Mouse (Mus musculus): ENCODE results near the gene Golga7b. TPM values are rescaled to one million over a fixed set of nuclear protein-coding genes. Genes with fewer than 3 reads are reported as not detected.

Golga7b gene
- polyA plus RNA-seq, 1 experiment, result not detected

DNA sequence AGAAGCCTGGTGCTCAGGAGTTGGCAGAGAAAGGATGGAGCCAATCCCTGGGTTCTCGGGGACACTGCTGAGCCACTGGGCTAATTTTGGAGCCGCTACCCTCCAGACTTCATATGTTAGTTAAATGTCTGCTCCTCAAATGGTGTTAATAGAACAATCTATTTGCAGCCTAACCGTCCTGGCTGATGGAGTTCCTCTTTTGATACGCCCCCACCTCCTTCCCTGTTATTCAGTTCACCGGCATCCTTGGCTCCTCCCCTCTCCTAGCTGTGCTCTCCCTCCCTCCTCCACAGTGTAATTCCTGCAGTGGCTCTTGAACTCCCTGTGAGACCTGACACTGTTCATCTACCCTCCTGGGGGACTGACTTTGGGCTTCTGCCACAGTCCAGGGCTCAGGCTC is 748 bp upstream of the Golga7b start:
- Histone ChIP-seq H3K27ac (ENCODE audit: insufficient read depth, low read depth, low read length) (no peak overlapping the region), H3K4me3 (ENCODE audit: insufficient read depth, low read length) (no peak overlapping the region), H3K4me1 (ENCODE audit: control insufficient read depth, insufficient read depth, low read length) (no peaks in the 10 kb centered on the region)
- TF ChIP-seq POLR2A (IDR thresholded peaks at IDR 0.05; ENCODE audit: borderline replicate concordance, low read depth, low read length), result no peak
- no peak for TF ChIP-seq CTCF (IDR thresholded peaks at IDR 0.05; ENCODE audit: low read depth, low read length)

DNA sequence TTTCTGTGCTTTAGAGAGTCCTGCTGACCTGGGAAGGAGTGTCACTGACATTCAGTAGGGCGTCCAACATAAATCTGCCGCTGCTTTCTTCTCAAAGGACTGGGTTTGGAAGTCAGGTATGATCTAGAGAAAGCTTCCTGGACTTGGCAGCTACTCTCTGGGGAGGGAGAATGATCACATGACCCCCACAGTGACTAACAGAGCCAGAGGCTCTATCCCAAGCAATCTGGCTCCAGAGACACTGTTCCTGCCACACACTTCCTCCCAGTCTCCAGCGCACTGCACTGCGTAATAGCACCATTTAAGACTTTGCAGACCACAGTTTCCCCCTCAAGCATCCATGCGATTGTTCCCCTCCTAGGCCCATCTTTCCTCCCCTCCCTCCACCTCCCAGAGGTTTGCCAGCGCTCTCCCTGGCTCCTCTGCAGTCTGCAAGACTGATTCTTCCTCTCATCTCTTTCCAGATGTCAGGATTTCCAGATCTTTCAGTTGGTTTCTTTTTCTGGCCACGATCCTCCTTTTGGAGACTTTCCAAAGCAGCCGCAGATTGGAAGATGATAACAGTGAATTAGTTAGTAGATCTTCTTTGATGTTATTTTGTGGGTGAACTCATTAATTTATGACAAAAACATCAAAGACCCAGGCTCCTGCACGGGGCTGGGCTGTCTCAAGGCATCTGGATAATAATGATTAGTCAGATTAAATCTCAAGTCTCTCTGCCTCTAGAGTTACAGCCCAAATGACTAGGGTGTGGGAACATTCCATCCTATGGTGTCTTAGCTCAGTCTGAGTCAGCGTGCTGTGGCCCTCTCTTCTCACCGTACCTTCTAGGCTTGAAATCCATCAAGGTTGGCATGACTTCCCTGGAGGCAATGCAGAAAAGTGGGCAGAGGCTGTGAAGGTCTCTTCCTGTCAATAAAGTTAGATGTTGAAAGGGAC is 2.9 kb downstream of the Golga7b start:
- TF ChIP-seq POLR2A (IDR thresholded peaks at IDR 0.05; ENCODE audit: borderline replicate concordance, low read depth, low read length) (no peak), CTCF (IDR thresholded peaks at IDR 0.05; ENCODE audit: low read depth, low read length) (no peak)

DNA sequence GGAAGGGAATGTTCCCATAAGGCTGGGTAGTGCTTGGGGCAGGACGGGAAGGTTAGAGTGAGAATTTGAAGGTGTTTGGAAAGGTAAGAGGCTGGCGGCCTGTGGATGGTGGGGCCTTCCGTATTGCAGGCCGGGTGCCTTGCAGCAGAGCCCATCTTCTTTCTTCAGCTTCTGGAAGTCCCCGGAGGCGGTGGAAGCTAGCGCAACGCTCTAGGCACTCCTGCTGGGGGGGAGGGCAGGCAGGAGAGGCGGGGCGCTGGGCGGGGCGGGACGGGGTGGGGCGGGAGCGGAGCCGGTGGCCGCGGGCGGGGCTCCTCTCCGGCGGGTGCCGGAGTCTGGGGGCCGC is 8.0 kb downstream of the Golga7b start:
- H3K4me3 ChIP-seq (ENCODE audit: insufficient read depth, low read length), result no peak overlapping the region
- TF ChIP-seq POLR2A (IDR thresholded peaks at IDR 0.05; ENCODE audit: borderline replicate concordance, low read depth, low read length), result no peak
- no peak for TF ChIP-seq CTCF (IDR thresholded peaks at IDR 0.05; ENCODE audit: low read depth, low read length)
- no peak overlapping the region for H3K27ac ChIP-seq (ENCODE audit: insufficient read depth, low read depth, low read length)
- H3K4me1 ChIP-seq (ENCODE audit: control insufficient read depth, insufficient read depth, low read length), result peaks cover 4% of the 10 kb centered on the region; the same call in 1 of the 2 replicates

More for the DNA sequence above, 2.9 kb downstream of the Golga7b start:
- H3K27ac ChIP-seq (ENCODE audit: insufficient read depth, low read depth, low read length), result no peak overlapping the region
- H3K4me1 ChIP-seq (ENCODE audit: control insufficient read depth, insufficient read depth, low read length), result no peaks in the 10 kb centered on the region
- H3K4me3 ChIP-seq (ENCODE audit: insufficient read depth, low read length), result no peak overlapping the region

DNA sequence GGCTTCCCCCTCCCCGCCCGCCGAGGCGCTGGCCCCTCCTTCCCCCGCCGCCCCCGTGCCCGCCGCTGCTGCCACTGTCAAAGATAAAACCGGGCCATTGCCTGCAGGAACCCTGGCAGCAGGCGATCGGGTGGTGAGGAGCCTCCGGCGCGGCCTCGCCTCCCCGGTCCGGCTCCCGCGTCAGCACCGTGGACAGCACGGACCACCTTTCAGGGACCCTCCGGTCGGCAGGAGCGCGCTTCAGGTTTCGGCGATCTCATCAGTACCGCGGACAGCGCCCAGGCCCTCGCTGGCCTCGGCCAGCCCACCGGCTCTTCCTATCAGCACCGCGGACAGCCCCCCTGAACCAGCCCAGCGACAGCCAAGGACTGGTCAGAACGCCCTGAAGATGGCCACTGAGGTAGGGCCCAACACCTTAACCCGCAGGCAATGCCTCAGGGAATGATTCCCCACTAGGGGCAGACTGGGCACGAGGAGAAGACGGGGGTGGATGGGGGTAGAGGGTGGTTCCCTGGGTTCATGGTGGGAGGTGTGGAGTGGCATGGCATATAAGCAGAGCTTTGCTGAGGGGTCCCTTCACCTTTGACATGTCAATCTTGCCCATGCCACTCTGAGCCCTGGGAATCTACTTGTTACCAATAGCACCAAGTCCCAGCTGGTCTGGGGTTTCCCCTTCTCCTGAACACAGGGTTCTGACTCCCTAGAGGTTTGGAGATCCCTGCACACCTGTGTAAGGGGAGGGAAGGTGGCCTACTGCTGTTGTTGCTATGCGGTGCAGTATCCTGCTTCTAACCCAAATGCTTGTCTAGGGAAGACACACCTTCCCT is 8.6 kb downstream of the Golga7b start:
- Histone ChIP-seq H3K4me3 (ENCODE audit: insufficient read depth, low read length) (no peak overlapping the region), H3K27ac (ENCODE audit: insufficient read depth, low read depth, low read length) (no peak overlapping the region), H3K4me1 (ENCODE audit: control insufficient read depth, insufficient read depth, low read length) (peaks cover 4% of the 10 kb centered on the region; the same call in 1 of the 2 replicates)
- TF ChIP-seq POLR2A (IDR thresholded peaks at IDR 0.05; ENCODE audit: borderline replicate concordance, low read depth, low read length) (no peak), CTCF (IDR thresholded peaks at IDR 0.05; ENCODE audit: low read depth, low read length) (no peak)

DNA sequence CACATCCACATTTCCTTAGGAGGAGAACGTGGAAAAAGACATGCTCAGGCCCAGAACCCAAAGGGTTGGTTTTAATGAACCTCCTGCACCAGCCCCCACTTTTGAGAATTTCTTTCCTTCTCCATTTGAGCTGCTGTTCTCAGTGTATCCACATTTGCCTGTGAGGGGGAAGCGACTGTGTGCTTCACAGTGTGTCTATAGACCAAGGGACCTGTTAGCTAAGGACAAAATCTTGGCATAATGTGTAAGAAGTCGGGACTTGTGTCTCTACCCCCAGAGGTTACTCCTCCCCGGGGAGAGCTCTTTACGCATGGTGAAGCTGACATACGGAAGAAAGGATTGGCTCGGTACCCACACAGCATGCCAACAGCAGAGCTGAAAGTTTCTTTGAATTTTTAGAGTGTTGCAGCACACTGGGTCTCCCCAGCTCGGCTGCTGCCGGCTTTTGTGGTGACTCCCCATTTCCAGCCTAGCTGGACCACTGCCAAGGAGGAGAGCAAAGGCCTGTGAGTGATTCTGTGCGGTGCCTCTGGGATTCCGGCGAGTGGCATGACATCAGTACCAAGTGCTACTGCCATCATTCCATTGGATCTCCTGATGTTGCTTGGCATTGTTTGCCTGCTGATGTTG is 9.4 kb downstream of the Golga7b start:
- Histone ChIP-seq H3K27ac (ENCODE audit: insufficient read depth, low read depth, low read length) (no peak overlapping the region), H3K4me3 (ENCODE audit: insufficient read depth, low read length) (no peak overlapping the region), H3K4me1 (ENCODE audit: control insufficient read depth, insufficient read depth, low read length) (peaks cover 4% of the 10 kb centered on the region; the same call in 1 of the 2 replicates)
- no peak for TF ChIP-seq POLR2A (IDR thresholded peaks at IDR 0.05; ENCODE audit: borderline replicate concordance, low read depth, low read length)
- no peak for TF ChIP-seq CTCF (IDR thresholded peaks at IDR 0.05; ENCODE audit: low read depth, low read length)

DNA sequence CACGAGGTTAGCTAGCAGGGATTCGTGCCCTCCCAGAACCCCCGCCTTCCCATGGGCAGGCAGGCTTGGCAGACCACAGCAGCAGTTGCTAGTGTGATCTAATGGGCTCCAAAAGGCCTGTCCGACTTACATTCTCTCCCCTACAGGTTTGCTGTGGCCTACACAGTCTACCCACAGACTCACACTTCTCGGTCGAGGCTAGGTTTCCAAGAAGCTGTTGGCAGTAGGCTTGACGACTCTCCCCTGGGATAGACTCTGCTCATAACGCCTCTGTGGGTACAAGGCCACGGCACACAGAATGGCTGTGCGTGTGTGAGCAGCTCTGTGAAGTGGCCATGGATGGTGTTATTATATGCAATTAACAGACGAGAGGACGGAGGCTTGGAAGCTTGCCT is 9.9 kb downstream of the Golga7b start:
- Histone ChIP-seq H3K27ac (ENCODE audit: insufficient read depth, low read depth, low read length) (no peak overlapping the region), H3K4me1 (ENCODE audit: control insufficient read depth, insufficient read depth, low read length) (peaks cover 4% of the 10 kb centered on the region; the same call in 1 of the 2 replicates), H3K4me3 (ENCODE audit: insufficient read depth, low read length) (no peak overlapping the region)
- no peak for TF ChIP-seq CTCF (IDR thresholded peaks at IDR 0.05; ENCODE audit: low read depth, low read length)
- TF ChIP-seq POLR2A (IDR thresholded peaks at IDR 0.05; ENCODE audit: borderline replicate concordance, low read depth, low read length), result no peak

DNA sequence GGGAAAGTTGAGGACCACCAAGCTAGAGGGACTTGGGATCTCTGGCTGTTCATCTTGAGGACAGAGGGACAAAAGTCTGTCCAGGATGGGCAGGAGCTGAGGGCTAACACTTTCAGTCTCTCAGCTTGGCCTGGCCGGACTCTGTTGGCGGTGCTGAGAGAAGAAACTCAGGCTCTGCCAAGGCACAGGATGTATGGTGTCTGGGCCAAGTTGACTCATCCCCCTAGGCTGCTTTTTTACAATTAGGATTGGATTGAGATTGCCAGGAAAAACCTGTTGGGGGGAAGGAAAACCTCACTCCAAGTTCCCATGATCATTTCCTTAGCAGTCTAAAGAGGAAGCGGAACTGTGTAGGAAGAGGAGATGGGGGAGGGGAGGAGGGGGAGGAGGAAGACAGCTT is 10.7 kb downstream of the Golga7b start:
- H3K4me3 ChIP-seq (ENCODE audit: insufficient read depth, low read length), result no peak overlapping the region
- TF ChIP-seq POLR2A (IDR thresholded peaks at IDR 0.05; ENCODE audit: borderline replicate concordance, low read depth, low read length), result no peak
- TF ChIP-seq CTCF (IDR thresholded peaks at IDR 0.05; ENCODE audit: low read depth, low read length), result no peak

DNA sequence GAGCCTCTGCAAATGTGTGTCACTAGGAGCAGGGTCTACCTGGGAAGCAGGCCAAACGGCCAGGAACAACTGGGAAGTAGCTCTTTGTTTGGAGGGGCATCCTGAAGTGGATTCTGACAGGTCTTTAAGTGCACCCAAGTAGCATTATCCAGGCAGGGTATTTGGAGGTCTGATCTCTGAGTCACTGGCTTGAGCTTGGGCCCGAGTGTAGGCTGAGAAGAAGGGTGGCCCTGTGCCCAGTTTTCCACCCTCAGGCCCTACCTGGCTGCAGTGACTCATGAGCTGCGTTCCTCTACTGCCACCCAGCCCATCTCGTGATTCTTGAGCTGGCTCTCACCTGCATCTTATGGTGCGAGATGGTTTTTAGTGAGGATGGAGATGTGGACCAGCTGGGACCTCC is 11.2 kb downstream of the Golga7b start:
- no peak overlapping the region for H3K27ac ChIP-seq (ENCODE audit: insufficient read depth, low read depth, low read length)
- H3K4me3 ChIP-seq (ENCODE audit: insufficient read depth, low read length), result no peak overlapping the region
- H3K4me1 ChIP-seq (ENCODE audit: control insufficient read depth, insufficient read depth, low read length), result peaks cover 4% of the 10 kb centered on the region; the same call in 1 of the 2 replicates
- TF ChIP-seq CTCF (IDR thresholded peaks at IDR 0.05; ENCODE audit: low read depth, low read length) (no peak), POLR2A (IDR thresholded peaks at IDR 0.05; ENCODE audit: borderline replicate concordance, low read depth, low read length) (no peak)

More for the DNA sequence above, 10.7 kb downstream of the Golga7b start:
- no peak overlapping the region for H3K27ac ChIP-seq (ENCODE audit: insufficient read depth, low read depth, low read length)
- peaks cover 4% of the 10 kb centered on the region; the same call in 1 of the 2 replicates for H3K4me1 ChIP-seq (ENCODE audit: control insufficient read depth, insufficient read depth, low read length)

DNA sequence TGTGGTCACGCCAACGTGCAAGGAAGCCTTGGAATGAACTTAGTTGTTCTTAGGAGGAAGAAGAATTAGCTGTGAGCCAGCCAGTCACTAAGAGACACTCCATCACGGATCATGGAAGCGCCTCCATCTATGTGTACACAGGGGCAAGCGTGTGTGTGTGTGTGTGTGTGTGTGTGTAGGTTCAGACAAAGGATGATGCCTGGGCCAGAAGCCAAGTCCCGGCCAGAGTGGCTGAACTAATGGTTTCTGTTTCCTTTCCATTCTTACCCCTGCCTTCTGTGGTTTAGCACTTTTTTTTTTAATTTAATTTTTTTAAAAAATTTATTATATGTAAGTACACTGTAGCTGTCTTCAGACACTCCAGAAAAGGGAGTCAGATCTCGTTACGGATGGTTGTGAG is 13.1 kb downstream of the Golga7b start:
- no peak for TF ChIP-seq POLR2A (IDR thresholded peaks at IDR 0.05; ENCODE audit: borderline replicate concordance, low read depth, low read length)
- no peak for TF ChIP-seq CTCF (IDR thresholded peaks at IDR 0.05; ENCODE audit: low read depth, low read length)
- H3K4me3 ChIP-seq (ENCODE audit: insufficient read depth, low read length), result no peak overlapping the region
- peaks cover 4% of the 10 kb centered on the region; the same call in 1 of the 2 replicates for H3K4me1 ChIP-seq (ENCODE audit: control insufficient read depth, insufficient read depth, low read length)
- no peak overlapping the region for H3K27ac ChIP-seq (ENCODE audit: insufficient read depth, low read depth, low read length)
